Mouse (Mus musculus) midbrain, embryonic 14.5 days (tissue): ENCODE results near the gene Vsig2. TPM values are rescaled to one million over a fixed set of nuclear protein-coding genes. Genes with fewer than 3 reads are reported as not detected.

Experiments
- ATAC-seq: fragments of 200-750 bp; cut with Nextera tagmentation; 2 replicates; pipeline ENCODE4 v1.8.0; 2017; ENCODE audit warnings: moderate number of reproducible peaks, moderate library complexity; ENCODE audit not compliant: low FRiP score, low TSS enrichment
- DNase-seq: peaks from one replicate; pipeline ENCODE4 v3.0.0-alpha.2; 2015
- H3K27ac ChIP-seq: fragments of 300-500 bp; sonication (generic); replicated peaks from 2 replicates; pipeline ENCODE4 v1.5.1; 2014; ENCODE audit warnings: mild to moderate bottlenecking, low read depth, low read length, moderate library complexity
- H3K27me3 ChIP-seq: fragments of 300-500 bp; sonication (generic); 2 replicates; pipeline ENCODE4 v1.6.1; 2014; ENCODE audit warnings: low read length, control low read depth, mixed read lengths; ENCODE audit not compliant: control insufficient read depth, insufficient read depth
- H3K36me3 ChIP-seq: fragments of 300-500 bp; sonication (generic); 2 replicates; pipeline ENCODE4 v1.6.1; 2014; ENCODE audit warnings: low read length, control low read depth; ENCODE audit not compliant: control insufficient read depth, insufficient read depth
- H3K4me1 ChIP-seq: fragments of 300-500 bp; sonication (generic); 2 replicates; pipeline ENCODE4 v1.6.1; 2014; ENCODE audit warnings: mild to moderate bottlenecking, antibody characterized with exemption, low read length, control low read depth; ENCODE audit not compliant: control insufficient read depth, insufficient read depth
- H3K4me2 ChIP-seq: fragments of 300-500 bp; sonication (generic); 2 replicates; pipeline ENCODE4 v1.6.1; 2014; ENCODE audit warnings: mild to moderate bottlenecking, low read length, moderate library complexity
- H3K4me3 ChIP-seq: fragments of 300-500 bp; sonication (generic); replicated peaks from 2 replicates; pipeline ENCODE4 v1.5.1; 2014; ENCODE audit warnings: low read depth, low read length
- H3K9ac ChIP-seq: fragments of 300-500 bp; sonication (generic); replicated peaks from 2 replicates; pipeline ENCODE4 v1.6.1; 2014; ENCODE audit warnings: mild to moderate bottlenecking, low read length, moderate library complexity
- H3K9me3 ChIP-seq: fragments of 300-500 bp; sonication (generic); 2 replicates; pipeline ENCODE4 v1.6.1; 2016; ENCODE audit warnings: low read length, control low read depth, mixed read lengths; ENCODE audit not compliant: control insufficient read depth
- WGBS: fragments of 180-500 bp; shearing (Covaris S2); extraction: QIAGEN DNeasy Blood & Tissue Kit; methylation state at CpG from one replicate; pipeline ENCODE4 v1.1.7; 2014; 5-methylcytosine and 5-hydroxymethylcytosine counted together
- polyA plus RNA-seq: library from polyadenylated mRNA; unstranded; fragments of >200 nt; fragmentation: Nextera tagmentation; extraction: Ambion mirVana; gene quantifications from 2 replicates; pipeline ENCODE4 v1.2.1, GENCODE M21; 2014

Gene Vsig2
- polyA plus RNA-seq, 1 experiment from 2014 or later = 0.29 TPM

GRCm38 (mm10) chr9:37541851-37542642, 3.0 kb downstream of the Vsig2 start:
- Histone ChIP-seq H3K4me3 (no peak overlapping the region), H3K27ac (no peak overlapping the region), H3K27me3 (peaks cover 26% of the 10 kb centered on the region), H3K9ac (no peak overlapping the region), H3K9me3 (no peaks in the 10 kb centered on the region), H3K36me3 (no peaks in the 10 kb centered on the region), H3K4me2 (no peak overlapping the region), H3K4me1 (peaks cover 13% of the 10 kb centered on the region)
- ATAC-seq (no peak), DNase-seq (no peak)
- 78% methylated on average over 7 of the region's 7 CpGs for whole genome bisulfite sequencing

GRCm38 (mm10) chr9:37543869-37544440, 4.9 kb downstream of the Vsig2 start:
- no peaks in the 10 kb centered on the region for H3K9me3 ChIP-seq
- peak; percentile 24; the same call in 1 of the 2 replicates for ATAC-seq

GRCm38 (mm10) chr9:37544447-37545165, 5.6 kb downstream of the Vsig2 start:
- Histone ChIP-seq H3K4me2 (peak overlapping the region; percentile 59), H3K27ac (no peak overlapping the region), H3K9ac (no peak overlapping the region), H3K27me3 (peaks cover 38% of the 10 kb centered on the region), H3K4me1 (peaks cover 13% of the 10 kb centered on the region), H3K36me3 (no peaks in the 10 kb centered on the region), H3K9me3 (no peaks in the 10 kb centered on the region), H3K4me3 (peak overlapping the region; percentile 28)
- 1% methylated on average over 29 of the region's 29 CpGs for WGBS
- ATAC-seq (peak; percentile 56; the same call in 1 of the 2 replicates), DNase-seq (peak; percentile 80)

More at GRCm38 (mm10) chr9:37543869-37544440, 4.9 kb downstream of the Vsig2 start:
- DNase-seq = no peak
- Histone ChIP-seq H3K27ac (no peak overlapping the region), H3K36me3 (no peaks in the 10 kb centered on the region), H3K9ac (no peak overlapping the region), H3K4me1 (peaks cover 13% of the 10 kb centered on the region), H3K27me3 (peaks cover 33% of the 10 kb centered on the region), H3K4me3 (peak overlapping the region; percentile 28), H3K4me2 (peak overlapping the region; percentile 59)
- WGBS = 24% methylated on average over 12 of the region's 12 CpGs

GRCm38 (mm10) chr9:37545166-37545610, 6.1 kb downstream of the Vsig2 start:
- WGBS = 4% methylated on average over 17 of the region's 17 CpGs
- DNase-seq (no peak), ATAC-seq (peak; percentile 28)
- H3K27me3 ChIP-seq = peaks cover 43% of the 10 kb centered on the region
- no peaks in the 10 kb centered on the region for H3K9me3 ChIP-seq
- no peak overlapping the region for H3K9ac ChIP-seq
- H3K4me1 ChIP-seq = peaks cover 13% of the 10 kb centered on the region
- peak overlapping the region; percentile 28 for H3K4me3 ChIP-seq
- H3K4me2 ChIP-seq = peak overlapping the region; percentile 59
- no peak overlapping the region for H3K27ac ChIP-seq
- H3K36me3 ChIP-seq = no peaks in the 10 kb centered on the region

- peaks cover 50% of the 10 kb centered on the region for H3K27me3 ChIP-seq
- no peaks in the 10 kb centered on the region for H3K9me3 ChIP-seq
- 8% methylated on average over 27 of the region's 27 CpGs for WGBS
- peaks cover 13% of the 10 kb centered on the region for H3K4me1 ChIP-seq
- no peaks in the 10 kb centered on the region for H3K36me3 ChIP-seq
- ATAC-seq (no peak), DNase-seq (no peak)
- no peak overlapping the region for H3K9ac ChIP-seq
- no peak overlapping the region for H3K4me3 ChIP-seq
- no peak overlapping the region for H3K27ac ChIP-seq
- no peak overlapping the region for H3K4me2 ChIP-seq
Observed at GRCm38 (mm10) chr9:37545847-37546452, 6.9 kb downstream of the Vsig2 start.

GRCm38 (mm10) chr9:37546889-37547288, 7.8 kb downstream of the Vsig2 start:
- 79% methylated on average over 1 of the region's 1 CpGs for WGBS

GRCm38 (mm10) chr9:37550435-37550834, 11.4 kb downstream of the Vsig2 start:
- ATAC-seq (no peak), DNase-seq (no peak)
- no peaks in the 10 kb centered on the region for H3K9me3 ChIP-seq
- no peak overlapping the region for H3K4me2 ChIP-seq
- H3K27ac ChIP-seq = no peak overlapping the region
- H3K27me3 ChIP-seq = peaks cover 62% of the 10 kb centered on the region
- peaks cover 8% of the 10 kb centered on the region; the same call in 1 of the 2 replicates for H3K4me1 ChIP-seq
- 74% methylated on average over 1 of the region's 1 CpGs for WGBS
- no peaks in the 10 kb centered on the region for H3K36me3 ChIP-seq
- H3K9ac ChIP-seq = no peak overlapping the region
- no peak overlapping the region for H3K4me3 ChIP-seq

More at GRCm38 (mm10) chr9:37546889-37547288, 7.8 kb downstream of the Vsig2 start:
- H3K36me3 ChIP-seq = no peaks in the 10 kb centered on the region
- H3K4me2 ChIP-seq = no peak overlapping the region
- ATAC-seq (no peak), DNase-seq (no peak)
- H3K27me3 ChIP-seq = peaks cover 59% of the 10 kb centered on the region
- H3K9ac ChIP-seq = no peak overlapping the region
- H3K9me3 ChIP-seq = no peaks in the 10 kb centered on the region
- H3K4me1 ChIP-seq = peaks cover 16% of the 10 kb centered on the region
- no peak overlapping the region for H3K27ac ChIP-seq
- H3K4me3 ChIP-seq = no peak overlapping the region

- Histone ChIP-seq H3K36me3 (no peaks in the 10 kb centered on the region), H3K9ac (peak overlapping the region; percentile 37; the same call in 1 of the 2 replicates), H3K4me3 (peak overlapping the region; percentile 40), H3K27me3 (peaks cover 47% of the 10 kb centered on the region), H3K4me2 (peak overlapping the region; percentile 87), H3K4me1 (peaks cover 8% of the 10 kb centered on the region; the same call in 1 of the 2 replicates), H3K27ac (no peak overlapping the region), H3K9me3 (no peaks in the 10 kb centered on the region)
- WGBS = 3% methylated on average over 23 of the region's 23 CpGs
- DNase-seq (no peak), ATAC-seq (no peak)
Observed at GRCm38 (mm10) chr9:37551751-37552531, 12.9 kb downstream of the Vsig2 start.
